Mouse (Mus musculus): ENCODE results near the gene Camk2d. TPM values are rescaled to one million over a fixed set of nuclear protein-coding genes. Genes with fewer than 3 reads are reported as not detected.

The Camk2d gene
- total RNA-seq, 1 experiment: 12.4 TPM

DNA sequence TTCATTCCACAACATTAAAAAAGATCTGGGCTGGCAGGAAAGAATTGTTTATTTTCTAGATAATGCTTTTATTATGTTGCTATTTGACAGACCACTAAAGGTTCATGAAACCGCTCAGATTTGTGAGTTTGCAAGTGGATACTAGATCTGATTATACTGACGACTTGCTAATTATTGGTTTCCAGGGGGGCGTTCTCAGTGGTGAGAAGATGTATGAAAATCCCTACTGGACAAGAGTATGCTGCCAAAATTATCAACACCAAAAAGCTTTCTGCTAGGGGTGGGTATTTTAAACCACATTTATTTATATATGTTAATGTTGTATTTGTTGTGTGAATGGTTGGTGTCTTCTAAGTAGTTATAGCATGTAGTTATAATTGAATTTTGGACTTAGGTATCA, 2.8 kb downstream of the Camk2d start:
- no peak overlapping the region for H3K4me3 ChIP-seq (ENCODE audit: insufficient read depth in 1 of 2, low read depth in 1 of 2, low read length in 2 of 2, poor library complexity in 1 of 2, severe bottlenecking in 1 of 2)
- in situ Hi-C loops (cut with MboI; ENCODE audit: low sequenced_read_pairs in 2 of 2, unreplicated experiment in 2 of 2): no loop called here

DNA sequence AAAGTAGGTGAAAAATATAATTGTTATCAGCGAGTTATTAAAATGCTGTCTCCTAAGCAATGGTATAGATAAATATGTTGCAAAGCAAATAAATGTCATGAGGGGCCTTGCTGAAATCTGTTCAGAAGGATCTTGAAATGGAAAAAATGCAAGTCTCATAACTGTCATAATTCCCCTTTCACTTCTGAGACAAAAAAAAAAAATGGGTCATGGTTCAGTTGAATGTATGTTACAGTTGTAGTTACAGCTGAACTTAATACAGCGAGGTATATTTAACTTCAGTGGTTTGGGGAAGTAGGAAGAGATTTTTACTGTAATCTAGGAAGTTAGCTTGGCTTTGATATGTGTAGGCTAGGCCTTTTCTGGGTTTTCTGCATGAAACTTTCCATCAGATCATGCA, 3.2 kb downstream of the Camk2d start:
- H3K36me3 ChIP-seq (ENCODE audit: control insufficient read depth, insufficient read depth, low read length, poor library complexity, severe bottlenecking): no peaks in the 10 kb centered on the region
- in situ Hi-C loops (cut with MboI; ENCODE audit: low sequenced_read_pairs in 2 of 2, unreplicated experiment in 2 of 2): no loop called here
- no peaks in the 10 kb centered on the region for H3K9me3 ChIP-seq (ENCODE audit: control insufficient read depth, insufficient read depth, low read depth, low read length)
- no peak for TF ChIP-seq MAFK (IDR thresholded peaks at IDR 0.05; ENCODE audit: insufficient read depth, low read depth, low read length)
- peaks cover 3% of the 10 kb centered on the region in 2 experiments; a peak in 1 of 4 replicates for H3K4me1 ChIP-seq (ENCODE audit: control insufficient read depth in 2 of 2, insufficient read depth in 2 of 2, low read length in 2 of 2, poor library complexity in 1 of 2)
- no peak for DNase-seq (ENCODE audit: low read depth, low spot score)
- no peak overlapping the region for H3K9ac ChIP-seq (ENCODE audit: insufficient read depth, low read depth, low read length, poor library complexity, severe bottlenecking)
- no peak overlapping the region for H3K27ac ChIP-seq (ENCODE audit: insufficient read depth, low read depth, low read length, poor library complexity, severe bottlenecking)
- H3K4me3 ChIP-seq (ENCODE audit: insufficient read depth in 1 of 2, low read depth in 1 of 2, low read length in 2 of 2, poor library complexity in 1 of 2, severe bottlenecking in 1 of 2): no peak overlapping the region

More for the DNA sequence above, 2.8 kb downstream of the Camk2d start:
- no peak for TF ChIP-seq HCFC1 (IDR thresholded peaks at IDR 0.05; ENCODE audit: borderline replicate concordance, insufficient read depth, low read length)
- no peak for TF ChIP-seq ZNF384 (IDR thresholded peaks at IDR 0.05; ENCODE audit: low read depth, low read length)
- TF ChIP-seq MAFK (IDR thresholded peaks at IDR 0.05; ENCODE audit: insufficient read depth, low read depth, low read length): no peak
- no peak for TF ChIP-seq ZC3H11A (IDR thresholded peaks at IDR 0.05; ENCODE audit: borderline replicate concordance, low read depth, low read length)
- no peak for TF ChIP-seq CHD2 (IDR thresholded peaks at IDR 0.05; ENCODE audit: low read depth, low read length)
- Histone ChIP-seq H3K4me1 (ENCODE audit: control insufficient read depth in 2 of 2, insufficient read depth in 2 of 2, low read length in 2 of 2, poor library complexity in 1 of 2) (peaks cover 3% of the 10 kb centered on the region in 2 experiments; a peak in 1 of 4 replicates), H3K27ac (ENCODE audit: insufficient read depth, low read depth, low read length, poor library complexity, severe bottlenecking) (no peak overlapping the region), H3K36me3 (ENCODE audit: control insufficient read depth, insufficient read depth, low read length, poor library complexity, severe bottlenecking) (no peaks in the 10 kb centered on the region), H3K9me3 (ENCODE audit: control insufficient read depth, insufficient read depth, low read depth, low read length) (no peaks in the 10 kb centered on the region), H3K9ac (ENCODE audit: insufficient read depth, low read depth, low read length, poor library complexity, severe bottlenecking) (no peak overlapping the region)
- no peak for DNase-seq (ENCODE audit: low read depth, low spot score)

DNA sequence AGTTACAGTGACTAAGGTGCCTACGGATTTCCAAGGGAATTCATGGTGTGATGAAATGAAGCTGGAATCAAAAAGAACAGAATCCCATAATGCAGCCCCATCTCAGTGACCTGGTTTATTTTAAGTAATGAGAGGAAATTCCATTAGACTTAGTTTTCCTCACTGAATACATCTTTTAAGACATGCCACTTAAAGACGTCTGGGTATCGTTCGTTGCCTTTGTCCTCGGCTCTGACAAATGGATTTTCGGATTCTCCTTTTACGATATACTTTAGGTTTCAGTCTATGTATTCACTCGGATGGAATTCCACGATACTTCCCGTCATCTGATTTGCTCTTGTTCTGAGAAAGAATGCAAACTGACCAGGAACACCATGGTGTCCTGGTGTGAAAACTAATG, 3.8 kb downstream of the Camk2d start:
- no peaks in the 10 kb centered on the region for H3K9me3 ChIP-seq (ENCODE audit: control insufficient read depth, insufficient read depth, low read depth, low read length)

DNA sequence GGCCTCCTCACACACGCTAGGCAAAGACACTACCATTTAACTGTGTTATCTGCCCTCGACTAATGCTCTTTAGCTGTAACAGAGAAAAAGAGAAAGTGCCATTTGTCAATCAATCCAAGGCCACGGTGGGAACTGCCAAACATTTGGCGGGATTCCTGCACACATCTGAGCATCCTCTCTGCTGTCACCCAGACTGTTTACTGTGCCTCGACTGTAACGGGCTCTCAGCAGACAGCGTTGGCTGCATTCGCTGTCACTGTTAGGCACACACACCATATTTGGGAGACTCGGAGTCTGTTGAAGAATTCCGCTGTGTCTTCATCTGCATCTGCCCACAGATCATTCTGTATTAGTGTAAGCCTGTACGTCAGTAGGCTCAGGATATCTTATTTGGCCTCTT, 6.7 kb downstream of the Camk2d start:
- H3K9me3 ChIP-seq (ENCODE audit: control insufficient read depth, insufficient read depth, low read depth, low read length): no peaks in the 10 kb centered on the region
- H3K4me1 ChIP-seq (ENCODE audit: control insufficient read depth in 2 of 2, insufficient read depth in 2 of 2, low read length in 2 of 2, poor library complexity in 1 of 2): peaks cover 3% of the 10 kb centered on the region in 2 experiments; a peak in 1 of 4 replicates
- TF ChIP-seq ZNF384 (IDR thresholded peaks at IDR 0.05; ENCODE audit: low read depth, low read length) (no peak), ZC3H11A (IDR thresholded peaks at IDR 0.05; ENCODE audit: borderline replicate concordance, low read depth, low read length) (no peak), HCFC1 (IDR thresholded peaks at IDR 0.05; ENCODE audit: borderline replicate concordance, insufficient read depth, low read length) (no peak), MAFK (IDR thresholded peaks at IDR 0.05; ENCODE audit: insufficient read depth, low read depth, low read length) (no peak), CHD2 (IDR thresholded peaks at IDR 0.05; ENCODE audit: low read depth, low read length) (no peak)
- H3K9ac ChIP-seq (ENCODE audit: insufficient read depth, low read depth, low read length, poor library complexity, severe bottlenecking): no peak overlapping the region
- H3K4me3 ChIP-seq (ENCODE audit: insufficient read depth in 1 of 2, low read depth in 1 of 2, low read length in 2 of 2, poor library complexity in 1 of 2, severe bottlenecking in 1 of 2): no peak overlapping the region
- in situ Hi-C loops (cut with MboI; ENCODE audit: low sequenced_read_pairs in 2 of 2, unreplicated experiment in 2 of 2): no loop called here
- H3K36me3 ChIP-seq (ENCODE audit: control insufficient read depth, insufficient read depth, low read length, poor library complexity, severe bottlenecking): no peaks in the 10 kb centered on the region
- no peak overlapping the region for H3K27ac ChIP-seq (ENCODE audit: insufficient read depth, low read depth, low read length, poor library complexity, severe bottlenecking)
- no peak for DNase-seq (ENCODE audit: low read depth, low spot score)

More for the DNA sequence above, 3.8 kb downstream of the Camk2d start:
- Histone ChIP-seq H3K4me1 (ENCODE audit: control insufficient read depth in 2 of 2, insufficient read depth in 2 of 2, low read length in 2 of 2, poor library complexity in 1 of 2) (peaks cover 3% of the 10 kb centered on the region in 2 experiments; a peak in 1 of 4 replicates), H3K36me3 (ENCODE audit: control insufficient read depth, insufficient read depth, low read length, poor library complexity, severe bottlenecking) (no peaks in the 10 kb centered on the region), H3K27ac (ENCODE audit: insufficient read depth, low read depth, low read length, poor library complexity, severe bottlenecking) (no peak overlapping the region), H3K9ac (ENCODE audit: insufficient read depth, low read depth, low read length, poor library complexity, severe bottlenecking) (no peak overlapping the region), H3K4me3 (ENCODE audit: insufficient read depth in 1 of 2, low read depth in 1 of 2, low read length in 2 of 2, poor library complexity in 1 of 2, severe bottlenecking in 1 of 2) (no peak overlapping the region)
- no peak for TF ChIP-seq CHD2 (IDR thresholded peaks at IDR 0.05; ENCODE audit: low read depth, low read length)
- TF ChIP-seq MAFK (IDR thresholded peaks at IDR 0.05; ENCODE audit: insufficient read depth, low read depth, low read length): no peak
- no peak for TF ChIP-seq ZNF384 (IDR thresholded peaks at IDR 0.05; ENCODE audit: low read depth, low read length)
- TF ChIP-seq HCFC1 (IDR thresholded peaks at IDR 0.05; ENCODE audit: borderline replicate concordance, insufficient read depth, low read length): no peak
- TF ChIP-seq ZC3H11A (IDR thresholded peaks at IDR 0.05; ENCODE audit: borderline replicate concordance, low read depth, low read length): no peak
- no peak for DNase-seq (ENCODE audit: low read depth, low spot score)
- in situ Hi-C loops (cut with MboI; ENCODE audit: low sequenced_read_pairs in 2 of 2, unreplicated experiment in 2 of 2): no loop called here
